ENCODE assay signal across 9 mouse cellular contexts in genomic region chr12:64937493-64937892, GRCm38 (mm10). TPM values are rescaled to one million over a fixed set of nuclear protein-coding genes. Genes with fewer than 3 reads are reported as not detected.
DNase-seq lines count a peak whose midpoint lies in the region; ATAC-seq and TF ChIP-seq lines count a peak whose summit lies in the region.
"Had no signal": no experiment of that assay in that cellular context is flagged by ENCODE, and none has a peak within 500 bp of the region (broad histone marks: within the 10 kb centered on the region; RNA-seq: fewer than 3 reads in every experiment).

No protein-coding gene starts in this region.

- no peaks in the 10 kb centered on the region for H3K4me1 ChIP-seq in liver, embryonic 11.5 days (replicated peaks; ENCODE audit: control insufficient read depth, insufficient read depth, low read length)
- H3K4me1 ChIP-seq in MEL (ENCODE audit: control insufficient read depth in 1 of 2, insufficient read depth in 2 of 2, low read length in 2 of 2): no peaks in the 10 kb centered on the region
- H3K4me1 ChIP-seq in stomach, postnatal 0 days (replicated peaks; ENCODE audit: control insufficient read depth, insufficient read depth): no peaks in the 10 kb centered on the region
- no peaks in the 10 kb centered on the region for H3K4me1 ChIP-seq in hindbrain, embryonic 13.5 days (replicated peaks)

- H3K27ac ChIP-seq in liver, embryonic 11.5 days (ENCODE audit: low read depth, low read length): no peak overlapping the region
- H3K27ac ChIP-seq in MEL (ENCODE audit: control insufficient read depth, low read depth, low read length): no peak overlapping the region
- no peak overlapping the region for H3K27ac ChIP-seq in stomach, postnatal 0 days (replicated peaks)
- no peak overlapping the region for H3K27ac ChIP-seq in hindbrain, embryonic 13.5 days

- no peak for TF ChIP-seq EP300 in MEL (IDR thresholded peaks at IDR 0.05; ENCODE audit: low read depth in 1 of 2, low read length in 2 of 2)
- TF ChIP-seq EP300 in stomach, postnatal 0 days (optimal IDR thresholded peaks at IDR 0.05): no peak

- peak; percentile 30 to 54 (median 43); a peak in 4 of 6 replicates for TF ChIP-seq CTCF in MEL (IDR thresholded peaks at IDR 0.05 in 2 of 3, conservative IDR thresholded peaks at IDR 0.05 in 1 of 3; ENCODE audit: control insufficient read depth in 1 of 3, insufficient read depth in 1 of 3, low read depth in 2 of 3, low read length in 3 of 3, poor library complexity in 1 of 3, severe bottlenecking in 1 of 3)
- peak; percentile 64 for TF ChIP-seq CTCF in stomach, postnatal 0 days (IDR thresholded peaks at IDR 0.05; ENCODE audit: low read depth)

- H3K9me3 ChIP-seq in liver, embryonic 11.5 days (ENCODE audit: control insufficient read depth, low read length): no peaks in the 10 kb centered on the region
- H3K9me3 ChIP-seq in MEL (replicated peaks; ENCODE audit: insufficient read depth, low read length): no peaks in the 10 kb centered on the region
- H3K9me3 ChIP-seq in stomach, postnatal 0 days (ENCODE audit: control insufficient read depth, low read length): no peaks in the 10 kb centered on the region
- H3K9me3 ChIP-seq in hindbrain, embryonic 13.5 days: no peaks in the 10 kb centered on the region
- H3K9me3 ChIP-seq: megakaryocyte, embryonic 14.5 days had no signal

- no peaks in the 10 kb centered on the region for H3K27me3 ChIP-seq in liver, embryonic 11.5 days (replicated peaks; ENCODE audit: control insufficient read depth, insufficient read depth, low read length)
- no peaks in the 10 kb centered on the region for H3K27me3 ChIP-seq in MEL (ENCODE audit: control insufficient read depth in 1 of 2, insufficient read depth in 2 of 2, low read length in 2 of 2)
- H3K27me3 ChIP-seq in stomach, postnatal 0 days (ENCODE audit: control insufficient read depth, insufficient read depth, low read length): no peaks in the 10 kb centered on the region
- no peaks in the 10 kb centered on the region for H3K27me3 ChIP-seq in hindbrain, embryonic 13.5 days
- H3K27me3 ChIP-seq: megakaryocyte, embryonic 14.5 days had no signal

- H3K79me2 ChIP-seq in MEL (ENCODE audit: control insufficient read depth, insufficient read depth, low read length, poor library complexity): no peaks in the 10 kb centered on the region

- TF ChIP-seq POLR2A in MEL (IDR thresholded peaks at IDR 0.05; ENCODE audit: control insufficient read depth in 1 of 2, insufficient read depth in 1 of 2, low read depth in 1 of 2, low read length in 2 of 2, poor library complexity in 1 of 2): no peak

- no peaks in the 10 kb centered on the region; the same call in 1 of the 2 replicates for H3K36me3 ChIP-seq in liver, embryonic 11.5 days (ENCODE audit: control insufficient read depth, insufficient read depth, low read length)
- no peaks in the 10 kb centered on the region for H3K36me3 ChIP-seq in MEL (ENCODE audit: control insufficient read depth in 1 of 2, insufficient read depth in 2 of 2, low read length in 2 of 2)
- no peaks in the 10 kb centered on the region for H3K36me3 ChIP-seq in stomach, postnatal 0 days (ENCODE audit: control insufficient read depth, insufficient read depth, low read length)
- peaks cover 6% of the 10 kb centered on the region for H3K36me3 ChIP-seq in hindbrain, embryonic 13.5 days

- DNase-seq in liver (peak; percentile 8), MEL (ENCODE audit: low read depth, low spot score) (peak; percentile 63)
- no peak for DNase-seq in liver, embryonic 11.5 days (ENCODE audit: low spot score)
- DNase-seq in stomach, postnatal 0 days (ENCODE audit: low spot score): no peak
- DNase-seq in frontal cortex, postnatal 10 days (ENCODE audit: low spot score in 2 of 2): no peak

- ATAC-seq in liver, embryonic 11.5 days (replicated peaks; ENCODE audit: low FRiP score): no peak
- ATAC-seq in granulocyte monocyte progenitor cell, adult 5-6 weeks (replicated peaks; ENCODE audit: poor library complexity, severe bottlenecking): peak; percentile 79
- ATAC-seq in stomach, postnatal 0 days (ENCODE audit: low FRiP score, low TSS enrichment): no peak
- no peak for ATAC-seq in hindbrain, embryonic 13.5 days (ENCODE audit: low FRiP score)
- ATAC-seq: forebrain, embryonic 14.5 days had no signal

- H3K4me2 ChIP-seq in liver, embryonic 11.5 days: no peak overlapping the region
- H3K4me2 ChIP-seq in stomach, postnatal 0 days (replicated peaks; ENCODE audit: low read depth): no peak overlapping the region
- H3K4me2 ChIP-seq in hindbrain, embryonic 13.5 days: no peak overlapping the region

- TF ChIP-seq RAD21 in MEL (IDR thresholded peaks at IDR 0.05; ENCODE audit: low read depth, low read length): peak; percentile 64

- WGBS in liver, embryonic 11.5 days: 73% methylated on average over 2 of the region's 2 CpGs
- WGBS in stomach, postnatal 0 days: 79% methylated on average over 2 of the region's 2 CpGs
- WGBS in hindbrain, embryonic 13.5 days: 85% methylated on average over 2 of the region's 2 CpGs

- H3K4me3 ChIP-seq in liver, embryonic 11.5 days (ENCODE audit: low read depth, low read length): no peak overlapping the region
- H3K4me3 ChIP-seq in MEL (ENCODE audit: control insufficient read depth in 1 of 2, insufficient read depth in 1 of 2, low read depth in 2 of 2, low read length in 2 of 2): no peak overlapping the region
- no peak overlapping the region for H3K4me3 ChIP-seq in stomach, postnatal 0 days (ENCODE audit: low read depth, low read length)
- H3K4me3 ChIP-seq in hindbrain, embryonic 13.5 days: no peak overlapping the region
- H3K4me3 ChIP-seq: megakaryocyte, embryonic 14.5 days had no signal

- no peak overlapping the region for H3K9ac ChIP-seq in liver, embryonic 11.5 days (ENCODE audit: low read depth, low read length)
- no peak overlapping the region for H3K9ac ChIP-seq in MEL (ENCODE audit: control insufficient read depth, low read depth, low read length, poor library complexity, severe bottlenecking)
- H3K9ac ChIP-seq in stomach, postnatal 0 days (ENCODE audit: low read length): no peak overlapping the region
- H3K9ac ChIP-seq in hindbrain, embryonic 13.5 days: no peak overlapping the region

TF ChIP-seq in MEL, 35 proteins besides CTCF, POLR2A, EP300 and RAD21:
- TF ChIP-seq ZC3H11A (IDR thresholded peaks at IDR 0.05; ENCODE audit: low read depth, low read length) (peak; percentile 24; the same call in 1 of the 2 replicates), MAFK (IDR thresholded peaks at IDR 0.05; ENCODE audit: borderline replicate concordance, low read depth, low read length) (no peak), SMC3 (IDR thresholded peaks at IDR 0.05; ENCODE audit: low read depth, low read length) (peak; percentile 32; the same call in 1 of the 2 replicates)

RNA-seq across cellular contexts. Expression of gene Gm527, which starts 19.8 kb away (rescaled TPM):
- 0.81 and 0.97 TPM in 2 replicates for polyA plus RNA-seq in liver, embryonic 11.5 days (2014; fragmentation: Nextera tagmentation; extraction: Ambion mirVana)
- total RNA-seq in MEL (2012; rRNA removed): 1.1 and 1.7 TPM in 2 replicates
- polyA plus RNA-seq in MEL (2012; ENCODE audit: insufficient read depth in 1 of 2, insufficient read length in 2 of 2, low read depth in 1 of 2, low replicate concordance in 2 of 2, missing spikeins in 1 of 2): 1 to 10 TPM in 1 of 2 experiments, not detected in 1; 2.6 TPM
- total RNA-seq in granulocyte monocyte progenitor cell, adult 5-6 weeks (2014; fragmentation: Nextera tagmentation): not detected in 2 replicates
- total RNA-seq in granulocyte monocyte progenitor cell, adult 5-6 weeks (2017): 0.73 and 3.9 TPM in 2 replicates
- 2.0 and 2.1 TPM in 2 replicates for polyA plus RNA-seq in stomach, postnatal 0 days (2015; fragmentation: Nextera tagmentation; extraction: Ambion mirVana)
- 2.4 and 4.9 TPM in 2 replicates for polyA plus RNA-seq in hindbrain, embryonic 13.5 days (2015; fragmentation: Nextera tagmentation; extraction: Ambion mirVana)

RNA-seq across cellular contexts. Expression of gene Klhl28, which starts 27.8 kb away (rescaled TPM):
- polyA plus RNA-seq in liver, embryonic 11.5 days (2014; fragmentation: Nextera tagmentation; extraction: Ambion mirVana): 7.7 and 8.2 TPM in 2 replicates
- total RNA-seq in MEL (2012; rRNA removed): 3.7 and 4.8 TPM in 2 replicates
- 100 to 1,000 TPM in 1 of 2 experiments, 1 to 10 TPM in 1; 3.3 to 169 TPM for polyA plus RNA-seq in MEL (2012; ENCODE audit: insufficient read depth in 1 of 2, insufficient read length in 2 of 2, low read depth in 1 of 2, low replicate concordance in 2 of 2, missing spikeins in 1 of 2)
- 7.1 and 9.4 TPM in 2 replicates for total RNA-seq in granulocyte monocyte progenitor cell, adult 5-6 weeks (2014; fragmentation: Nextera tagmentation)
- 9.0 and 10.0 TPM in 2 replicates for total RNA-seq in granulocyte monocyte progenitor cell, adult 5-6 weeks (2017)
- 7.6 and 8.1 TPM in 2 replicates for polyA plus RNA-seq in stomach, postnatal 0 days (2015; fragmentation: Nextera tagmentation; extraction: Ambion mirVana)
- 29.0 and 30.4 TPM in 2 replicates for polyA plus RNA-seq in hindbrain, embryonic 13.5 days (2015; fragmentation: Nextera tagmentation; extraction: Ambion mirVana)

RNA-seq across cellular contexts. Expression of gene Togaram1, which starts 28.1 kb away (rescaled TPM):
- polyA plus RNA-seq in liver, embryonic 11.5 days (2014; fragmentation: Nextera tagmentation; extraction: Ambion mirVana): 23.9 and 24.7 TPM in 2 replicates
- total RNA-seq in MEL (2012; rRNA removed): 15.2 and 15.9 TPM in 2 replicates
- polyA plus RNA-seq in MEL (2012; ENCODE audit: insufficient read depth in 1 of 2, insufficient read length in 2 of 2, low read depth in 1 of 2, low replicate concordance in 2 of 2, missing spikeins in 1 of 2): 10 to 100 TPM; 14.8 to 22.7 TPM
- 24.3 and 29.4 TPM in 2 replicates for total RNA-seq in granulocyte monocyte progenitor cell, adult 5-6 weeks (2014; fragmentation: Nextera tagmentation)
- 29.2 and 64.3 TPM in 2 replicates for total RNA-seq in granulocyte monocyte progenitor cell, adult 5-6 weeks (2017)
- polyA plus RNA-seq in stomach, postnatal 0 days (2015; fragmentation: Nextera tagmentation; extraction: Ambion mirVana): 11.3 and 11.4 TPM in 2 replicates
- 24.1 and 24.7 TPM in 2 replicates for polyA plus RNA-seq in hindbrain, embryonic 13.5 days (2015; fragmentation: Nextera tagmentation; extraction: Ambion mirVana)

Comparison
In these comparisons a context has a peak if more than half of its experiments do, and no peak if none do; other contexts are left out.
1. DNase-seq: peak in liver (single experiment) and MEL (single experiment); none in liver, embryonic 11.5 days (single experiment), stomach, postnatal 0 days (single experiment) and frontal cortex, postnatal 10 days (0 of 2).